Mouse (Mus musculus): Measurements from ENCODE around the gene B3galt4.

Gene B3galt4

GRCm38 (mm10) chr17:33951021-33951946, at the start of gene B3galt4:
Gene B3galt4, minus strand, starts transcription at chr17:33951488.
- DNase-seq (ENCODE audit: low read depth, low spot score) = peak; percentile 87

GRCm38 (mm10) chr17:34000796-34001195, 49.5 kb upstream of the B3galt4 start:
- DNase-seq (ENCODE audit: low read depth, low spot score) = peak; percentile 20

GRCm38 (mm10) chr17:34000150-34000537, 48.9 kb upstream of the B3galt4 start, which contains the start of gene H2-K1:
Gene H2-K1, minus strand, starts transcription at chr17:34000347.
- DNase-seq (ENCODE audit: low read depth, low spot score) = peak; percentile 99

- DNase-seq (ENCODE audit: low read depth, low spot score) = peak; percentile 69
These were observed 48.3 kb upstream of the B3galt4 start for GRCm38 (mm10) chr17:33999341-34000149.

- DNase-seq (ENCODE audit: low read depth, low spot score) = peak; percentile 69
These were observed 47.4 kb upstream of the B3galt4 start for GRCm38 (mm10) chr17:33998697-33999096.

GRCm38 (mm10) chr17:33997025-33997424, 45.7 kb upstream of the B3galt4 start:
- DNase-seq (ENCODE audit: low read depth, low spot score) = peak; percentile 28

GRCm38 (mm10) chr17:33995651-33996050, 44.4 kb upstream of the B3galt4 start:
- DNase-seq (ENCODE audit: low read depth, low spot score) = peak; percentile 54

- peak; percentile 30 for DNase-seq (ENCODE audit: low read depth, low spot score)
These were observed 43.7 kb upstream of the B3galt4 start for GRCm38 (mm10) chr17:33994959-33995358.

- DNase-seq (ENCODE audit: low read depth, low spot score) = peak; percentile 91
These were observed 40.7 kb upstream of the B3galt4 start for GRCm38 (mm10) chr17:33991788-33992664.

- peak; percentile 84 for DNase-seq (ENCODE audit: low read depth, low spot score)
These were observed 30.8 kb upstream of the B3galt4 start for GRCm38 (mm10) chr17:33982136-33982535.

- peak; percentile 98 for DNase-seq (ENCODE audit: low read depth, low spot score)
These were observed 30.1 kb upstream of the B3galt4 start for GRCm38 (mm10) chr17:33981192-33981909.

- peak; percentile 21 for DNase-seq (ENCODE audit: low read depth, low spot score)
These were observed 29.1 kb upstream of the B3galt4 start for GRCm38 (mm10) chr17:33980181-33981035.

- no peak for DNase-seq (ENCODE audit: low read depth, low spot score)
These were observed 28.3 kb upstream of the B3galt4 start for GRCm38 (mm10) chr17:33979512-33980050.

- DNase-seq (ENCODE audit: low read depth, low spot score) = peak; percentile 88
These were observed 27.3 kb upstream of the B3galt4 start for GRCm38 (mm10) chr17:33978631-33979031.

GRCm38 (mm10) chr17:33977861-33978557, 26.7 kb upstream of the B3galt4 start:
- no peak for DNase-seq (ENCODE audit: low read depth, low spot score)

GRCm38 (mm10) chr17:33973572-33973971, 22.3 kb upstream of the B3galt4 start:
- no peak for DNase-seq (ENCODE audit: low read depth, low spot score)

- DNase-seq (ENCODE audit: low read depth, low spot score) = no peak
These were observed 21.4 kb upstream of the B3galt4 start for GRCm38 (mm10) chr17:33972691-33973090.

- DNase-seq (ENCODE audit: low read depth, low spot score) = peak; percentile 59
These were observed 18.1 kb upstream of the B3galt4 start for GRCm38 (mm10) chr17:33969394-33969793.

- peak; percentile 87 for DNase-seq (ENCODE audit: low read depth, low spot score)
These were observed 17.6 kb upstream of the B3galt4 start for GRCm38 (mm10) chr17:33968927-33969326.
